ENCODE assay signal across 1 mouse cellular context in the genomic region with DNA sequence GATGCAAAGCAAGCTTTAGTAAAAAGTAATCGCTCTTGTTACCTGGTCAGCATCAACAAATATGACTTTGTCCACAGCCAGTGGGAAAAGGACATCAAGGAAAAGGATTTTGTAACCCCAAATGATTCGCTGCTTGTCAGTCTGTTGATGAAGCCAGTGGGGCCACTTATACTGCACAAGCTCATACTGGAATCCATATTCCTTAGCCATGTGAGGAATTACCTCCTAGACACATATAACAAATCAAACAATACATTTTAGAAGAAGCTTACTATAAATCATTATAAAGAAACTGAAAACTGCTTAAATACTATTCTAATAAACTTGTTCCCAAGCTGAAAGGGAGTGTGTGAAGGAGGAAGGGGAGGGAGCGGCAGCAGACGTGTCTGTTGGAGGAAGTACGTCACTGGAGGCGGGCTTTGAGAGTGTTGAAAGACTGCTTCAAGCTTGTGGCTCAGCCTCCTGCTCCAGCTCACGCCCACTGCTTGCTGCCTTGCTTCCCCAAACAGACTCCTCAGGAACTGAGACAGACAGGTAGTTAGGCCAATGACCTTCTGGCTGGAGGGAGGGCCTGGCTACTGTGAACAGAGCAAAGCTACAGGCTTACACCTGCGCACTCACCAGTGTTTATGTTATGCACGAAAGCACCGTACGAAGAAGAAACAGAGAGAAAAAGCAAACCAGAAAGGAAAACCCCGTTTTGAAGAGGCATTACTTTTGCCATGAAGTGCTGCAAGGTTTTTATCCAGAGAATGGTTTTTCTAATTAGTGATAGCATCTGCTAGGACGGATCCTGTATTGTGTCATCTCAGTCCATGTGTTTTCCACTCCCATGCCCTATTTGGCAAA.
TF ChIP-seq lines count a peak whose summit lies in the region.

No protein-coding gene starts in this region.

TF ChIP-seq in MEL, 35 proteins besides CTCF, POLR2A, EP300 and RAD21 (continued from another document):
- TF ChIP-seq MYB (IDR thresholded peaks at IDR 0.05; ENCODE audit: low read depth, low read length) (no peak), GATA1 (IDR thresholded peaks at IDR 0.05; ENCODE audit: low read depth, low read length) (no peak), KAT2A (conservative IDR thresholded peaks at IDR 0.05; ENCODE audit: low read depth, low read length) (0 out of 2 replicates have a peak, but pooled peaks have one; percentile 12), BHLHE40 (IDR thresholded peaks at IDR 0.05; ENCODE audit: borderline replicate concordance, low read depth, low read length) (no peak), ELF1 (IDR thresholded peaks at IDR 0.05; ENCODE audit: low read depth, low read length) (peak; percentile 56; the same call in 1 of the 2 replicates)
TF ChIP-seq in MEL: peak in this region for 12.
